Mouse (Mus musculus) adrenal gland, postnatal 10 days (tissue): ENCODE data around the gene Alpk1. TPM values are rescaled to one million over a fixed set of nuclear protein-coding genes. Genes with fewer than 3 reads are reported as not detected.

Experiments
- DNase-seq: peaks from one replicate; pipeline ENCODE4 v3.0.0; 2021; ENCODE audit warnings: mixed read lengths
- total RNA-seq, 2 experiments: library from RNA; stranded (reverse); gene quantifications; 2 replicates each; pipeline ENCODE4 v1.2.3; 2021

Gene Alpk1
- total RNA-seq, 2 experiments from 2014 or later: 6.7 to 7.0 TPM

DNA sequence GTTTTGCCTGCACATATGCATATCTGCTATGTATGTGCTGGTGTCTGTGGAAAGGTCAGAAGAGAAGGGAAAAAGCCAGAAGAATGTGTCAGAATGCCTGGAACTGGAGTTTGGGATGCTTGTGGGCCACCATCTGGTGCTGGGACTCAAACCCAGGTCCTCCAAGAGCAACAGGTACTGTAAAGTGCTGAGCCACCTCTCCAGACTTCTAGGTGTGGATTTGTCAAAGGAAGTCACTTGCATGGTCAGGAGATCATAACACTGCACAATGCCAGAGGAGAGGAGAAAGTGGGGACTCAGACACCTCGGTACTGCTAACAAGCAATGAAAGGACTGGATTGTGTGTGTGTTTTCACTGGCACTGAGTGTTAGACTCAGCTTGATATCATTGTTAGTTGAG is 150.1 kb downstream of the Alpk1 start:
- no peak for DNase-seq

DNA sequence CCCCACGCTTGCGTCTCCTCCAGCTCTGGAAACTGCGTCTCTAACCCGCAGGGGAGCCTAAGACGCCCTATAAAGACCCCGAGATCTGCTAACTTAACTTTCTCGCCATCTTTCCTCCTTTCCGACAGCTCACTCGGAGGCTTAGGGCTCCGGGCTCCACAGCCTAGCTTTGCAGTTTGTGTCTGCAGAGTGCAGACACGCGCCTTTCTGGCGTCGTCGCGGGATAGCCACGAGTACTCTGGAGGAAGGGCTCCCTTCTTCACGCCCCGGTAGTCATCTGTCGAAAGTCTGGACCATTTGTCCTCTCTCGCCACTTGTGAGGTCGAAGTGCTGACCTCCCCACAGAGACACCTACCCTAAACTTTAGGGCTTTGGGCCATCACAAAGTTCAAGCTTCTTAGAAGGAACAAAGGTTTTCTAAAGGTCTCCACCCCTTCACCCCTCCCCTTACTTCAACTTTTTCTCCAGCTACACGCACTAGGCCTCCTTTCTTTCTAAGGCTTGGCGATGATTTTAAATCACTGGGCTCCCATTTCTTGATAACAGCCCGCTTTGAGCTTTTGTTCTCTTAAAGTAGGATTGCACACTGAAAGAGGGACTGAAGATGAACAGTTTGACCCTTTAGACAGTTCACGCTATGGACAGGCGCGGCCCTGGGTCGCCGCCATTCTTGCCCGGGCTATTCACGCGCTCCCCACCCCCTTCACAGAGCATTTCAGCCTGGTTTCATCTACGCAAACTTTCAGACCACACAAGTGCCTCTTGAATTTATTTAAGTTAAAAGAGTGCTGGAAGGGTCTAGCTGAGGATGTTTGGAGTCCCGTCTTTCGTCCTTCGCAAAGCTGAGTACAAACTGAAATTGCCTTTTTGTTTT is 151.8 kb downstream of the Alpk1 start:
- no peak for DNase-seq

DNA sequence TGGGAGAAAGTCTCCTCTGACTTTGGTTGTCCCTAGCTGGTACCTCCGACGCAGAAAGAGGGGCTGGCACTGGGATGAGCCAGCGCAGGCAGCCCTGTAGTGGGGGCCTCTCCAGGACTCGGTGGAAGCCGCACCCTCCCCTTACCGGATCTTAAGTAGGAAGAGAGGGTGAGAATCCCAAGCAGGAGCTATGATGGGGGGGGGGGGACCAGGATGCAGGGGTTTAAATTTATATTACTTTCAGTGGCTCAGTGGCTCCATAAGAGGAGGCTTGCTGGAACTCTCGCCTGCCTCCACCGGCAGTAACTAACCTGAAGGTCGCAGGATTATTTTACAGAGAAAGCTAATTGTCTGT is 152.4 kb downstream of the Alpk1 start:
- no peak for DNase-seq

DNA sequence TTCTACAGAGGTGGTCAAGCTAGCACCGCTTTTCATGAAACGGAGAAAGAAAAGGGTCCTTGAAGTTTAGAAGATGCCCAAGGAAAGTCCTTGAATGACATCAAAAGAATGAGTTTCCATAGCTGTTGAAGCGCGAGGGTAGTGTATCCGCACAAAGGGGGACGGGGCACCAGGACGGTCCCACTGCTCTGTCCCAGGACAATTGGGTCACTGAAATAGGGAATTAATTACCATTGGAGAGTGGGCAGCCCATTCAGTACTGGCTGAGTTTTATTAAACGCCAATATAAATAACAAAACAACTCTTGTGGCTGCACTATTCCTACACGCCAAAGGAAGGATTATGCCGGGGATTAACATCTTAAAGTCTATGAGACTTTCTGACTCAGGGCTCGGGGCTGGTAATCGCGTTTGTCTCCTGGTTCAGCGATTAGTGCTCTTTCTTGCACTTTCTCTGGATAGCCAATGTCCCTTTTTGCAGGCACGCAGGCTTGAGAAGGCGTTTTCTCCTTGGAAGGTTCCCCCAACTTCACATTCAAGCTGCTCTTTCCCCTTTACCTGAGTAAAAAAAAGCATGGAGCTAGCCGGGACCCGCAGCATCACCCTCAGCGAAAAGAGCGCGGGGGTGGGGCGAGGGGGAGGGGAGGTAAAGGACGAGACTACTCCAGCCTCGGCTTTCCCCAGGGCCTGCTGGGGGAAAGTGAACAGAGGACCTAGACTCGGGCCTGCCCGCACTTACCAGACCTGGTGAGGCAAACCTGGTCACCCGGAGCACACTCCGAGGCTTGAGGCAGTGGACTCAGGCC is 153.0 kb downstream of the Alpk1 start:
- DNase-seq: no peak

DNA sequence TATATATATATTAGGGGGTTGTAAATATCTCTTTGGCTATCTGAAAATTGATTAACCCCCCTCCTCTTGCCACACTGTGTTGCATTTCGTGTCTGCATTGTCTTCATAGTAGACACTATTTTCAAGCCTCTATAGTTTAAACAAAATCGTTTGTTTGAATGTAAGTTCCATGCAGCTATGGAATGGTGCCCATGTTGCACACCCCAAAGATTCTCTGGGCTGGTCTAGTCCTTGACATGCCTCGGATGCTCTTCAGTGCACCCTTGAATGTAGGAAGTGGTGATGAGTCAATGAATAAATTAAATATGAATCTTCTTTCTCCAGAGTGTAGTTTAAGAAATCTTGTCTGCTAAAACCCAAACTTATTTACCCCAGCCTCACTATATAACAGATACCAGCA is 153.8 kb downstream of the Alpk1 start:
- DNase-seq: no peak

DNA sequence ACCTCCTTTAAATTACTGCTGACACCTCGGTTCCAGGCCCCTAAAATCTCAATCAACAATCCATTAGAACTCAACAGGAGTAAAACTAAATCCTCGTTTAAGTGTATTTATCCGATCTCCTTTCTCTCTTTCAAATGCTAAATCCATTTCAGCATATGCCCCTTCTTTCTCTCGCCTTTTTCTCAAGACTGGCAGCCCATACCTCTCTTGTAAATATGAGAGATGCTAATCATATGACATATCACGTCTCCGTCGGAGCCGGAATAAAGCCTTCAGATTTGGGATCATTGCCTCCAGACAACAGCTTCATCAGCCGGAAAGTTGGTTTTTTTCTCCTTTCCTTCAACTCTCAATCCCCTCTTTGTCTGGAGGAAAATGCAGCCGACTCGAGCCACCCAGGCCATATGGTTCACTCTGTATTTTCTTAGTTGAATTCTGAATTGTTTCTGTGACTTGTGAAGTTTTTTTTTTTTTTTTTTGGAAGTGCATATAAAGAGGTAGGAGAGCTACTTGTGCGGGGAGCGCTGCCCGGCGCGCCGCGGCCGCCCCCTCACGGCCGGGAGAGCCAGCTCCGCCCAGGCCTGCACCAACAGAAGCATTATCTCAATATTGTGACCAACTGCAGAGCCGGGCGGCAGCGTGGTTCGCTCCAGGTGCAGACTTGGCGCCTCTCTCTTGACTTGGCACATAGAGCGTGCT is 154.5 kb downstream of the Alpk1 start:
- DNase-seq: peak; percentile 27

DNA sequence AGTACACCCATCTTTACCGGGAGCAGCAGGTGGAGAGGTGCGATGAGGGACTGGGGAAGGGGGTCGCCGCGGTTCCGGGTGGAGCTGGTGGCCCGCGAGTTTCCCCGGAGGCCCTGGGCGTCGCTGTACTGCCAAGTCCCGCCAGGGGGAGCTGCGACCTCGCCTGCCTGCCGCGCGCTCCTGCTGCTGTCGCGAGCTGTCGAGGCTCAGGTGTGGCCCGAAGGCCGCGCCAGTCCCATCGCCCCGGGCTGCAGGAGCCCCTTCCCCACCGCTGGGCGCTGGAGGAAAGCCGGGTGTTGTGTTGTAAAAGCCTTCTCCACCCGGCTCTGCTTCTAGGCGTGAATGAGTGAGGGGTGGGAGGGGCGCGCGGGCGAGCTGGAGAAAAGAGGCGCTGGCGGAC is 155.0 kb downstream of the Alpk1 start:
- peak; percentile 84 for DNase-seq

Other genes with a start within 250 kb of the Alpk1 start
- 10 to 100 TPM; 22.8 to 24.4 TPM for gene Larp7, start 227.2 kb downstream of the Alpk1 start, total RNA-seq
- 1 to 10 TPM; 2.7 to 4.8 TPM for gene Zgrf1, start 227.0 kb downstream of the Alpk1 start, total RNA-seq
- not detected for gene Neurog2, start 147.4 kb downstream of the Alpk1 start, total RNA-seq
- gene Tifa, start 9.3 kb upstream of the Alpk1 start, total RNA-seq: 1 to 10 TPM; 3.9 to 5.1 TPM
- 10 to 100 TPM; 25.9 to 30.3 TPM for gene Ap1ar, start 57.0 kb upstream of the Alpk1 start, total RNA-seq
- 1 to 10 TPM; 7.0 to 8.2 TPM for gene Fam241a, start 115.8 kb upstream of the Alpk1 start, total RNA-seq